Mouse (Mus musculus) CH12.LX (cell line): Measurements from ENCODE around the gene Slc45a1. TPM values are rescaled to one million over a fixed set of nuclear protein-coding genes. Genes with fewer than 3 reads are reported as not detected.

Experiments
- DNase-seq: peaks from one replicate; pipeline ENCODE4 v3.0.0-alpha.2; 2013; ENCODE audit errors: extremely low read depth
- H3K27ac ChIP-seq: 2 replicates; pipeline ENCODE4 v1.5.1; 2012; ENCODE audit warnings: low read depth, mild to moderate bottlenecking, control low read depth, moderate library complexity; ENCODE audit not compliant: insufficient read depth
- H3K27me3 ChIP-seq: replicated peaks from 2 replicates; pipeline ENCODE3; 2012; ENCODE audit warnings: inconsistent platforms
- H3K36me3 ChIP-seq, 2 experiments: replicated peaks in 1 of 2; 2 replicates each; pipeline versions ENCODE3 to v1.6.1; 2012; ENCODE audit warnings: inconsistent platforms in 1 of 2, low read length in 1 of 2, mild to moderate bottlenecking in 1 of 2, mixed read lengths in 1 of 2, moderate library complexity in 1 of 2; ENCODE audit not compliant: control insufficient read depth in 1 of 2, insufficient read depth in 1 of 2
- H3K4me1 ChIP-seq, 2 experiments: 2 replicates each; pipeline ENCODE4 v1.6.1; 2012; ENCODE audit warnings: inconsistent platforms in 1 of 2, moderate library complexity in 1 of 2; ENCODE audit not compliant: insufficient read depth in 2 of 2, control insufficient read depth in 1 of 2
- H3K4me2 ChIP-seq: 2 replicates; pipeline ENCODE4 v1.6.1; 2012; ENCODE audit warnings: low read depth, mild to moderate bottlenecking, control low read depth; ENCODE audit not compliant: poor library complexity, insufficient read depth, severe bottlenecking
- H3K4me3 ChIP-seq, 3 experiments: fragments of 150-350 bp in 1 of 3; sonication (generic) in 1 of 3; replicated peaks in 1 of 3; 2 replicates each; pipeline versions ENCODE3 to v1.5.1; 2011 to 2012; ENCODE audit warnings: low read depth in 2 of 3, low read length in 2 of 3, mild to moderate bottlenecking in 2 of 3, moderate library complexity in 2 of 3, control low read depth in 1 of 3, improper control_type of control experiment in 1 of 3, inconsistent platforms in 1 of 3, mixed read lengths in 1 of 3; ENCODE audit not compliant: poor library complexity in 1 of 3
- H3K79me2 ChIP-seq: replicated peaks from 2 replicates; pipeline ENCODE4 v1.6.1; 2012; ENCODE audit warnings: mild to moderate bottlenecking, moderate library complexity; ENCODE audit not compliant: control insufficient read depth, poor library complexity, insufficient read depth, severe bottlenecking; ENCODE audit errors: extremely low read depth
- H3K9ac ChIP-seq: 2 replicates; pipeline ENCODE4 v1.6.1; 2012; ENCODE audit warnings: low read depth, mild to moderate bottlenecking, control low read depth, moderate library complexity; ENCODE audit not compliant: insufficient read depth
- H3K9me3 ChIP-seq: replicated peaks from 2 replicates; pipeline ENCODE3; 2012; ENCODE audit warnings: low read length, inconsistent platforms, mixed read lengths
- BHLHE40 ChIP-seq: IDR thresholded peaks from 2 replicates; pipeline ENCODE4 v1.6.1; 2011; ENCODE audit warnings: mild to moderate bottlenecking, low read depth, low read length, improper control_type of control experiment
- CHD1 ChIP-seq: IDR thresholded peaks from 2 replicates; pipeline ENCODE4 v1.6.1; 2012; ENCODE audit warnings: low read depth, low read length, improper control_type of control experiment, inconsistent platforms
- E2F4 ChIP-seq: IDR thresholded peaks from 2 replicates; pipeline ENCODE4 v1.6.1; 2011; ENCODE audit warnings: low read depth, low read length, improper control_type of control experiment; ENCODE audit not compliant: insufficient replicate concordance
- EP300 ChIP-seq: IDR thresholded peaks from 2 replicates; pipeline ENCODE4 v1.6.1; 2011; ENCODE audit warnings: low read length, improper control_type of control experiment
- IRF4 ChIP-seq: IDR thresholded peaks from 2 replicates; pipeline ENCODE4 v1.6.1; 2014; ENCODE audit warnings: low read depth, mild to moderate bottlenecking, inconsistent platforms, low read length, improper control_type of control experiment
- JUND ChIP-seq: conservative IDR thresholded peaks from 2 replicates; pipeline ENCODE4 v1.6.1; 2011; ENCODE audit warnings: low read depth, low read length, improper control_type of control experiment
- NELFE ChIP-seq: IDR thresholded peaks from 2 replicates; pipeline ENCODE4 v1.6.1; 2011; ENCODE audit warnings: low read depth, low read length, improper control_type of control experiment
- POLR2A ChIP-seq: IDR thresholded peaks from 2 replicates; pipeline ENCODE4 v1.6.1; 2011; ENCODE audit warnings: low read depth, mild to moderate bottlenecking, improper control_type of control experiment, low read length
- RAD21 ChIP-seq: IDR thresholded peaks from 2 replicates; pipeline ENCODE4 v1.6.1; 2011; ENCODE audit warnings: low read depth, mild to moderate bottlenecking, low read length, improper control_type of control experiment, moderate library complexity
- SIN3A ChIP-seq: IDR thresholded peaks from 2 replicates; pipeline ENCODE4 v1.6.1; 2012; ENCODE audit warnings: low read length, improper control_type of control experiment, inconsistent platforms
- TCF12 ChIP-seq: IDR thresholded peaks from 2 replicates; pipeline ENCODE4 v1.6.1; 2014; ENCODE audit warnings: low read depth, mild to moderate bottlenecking, inconsistent platforms, low read length, improper control_type of control experiment
- UBTF ChIP-seq: IDR thresholded peaks from 2 replicates; pipeline ENCODE4 v1.6.1; 2012; ENCODE audit warnings: low read depth, mild to moderate bottlenecking, inconsistent platforms, low read length, improper control_type of control experiment, moderate library complexity
- ZNF384 ChIP-seq: IDR thresholded peaks from 2 replicates; pipeline ENCODE4 v1.6.1; 2012; ENCODE audit warnings: low read depth, low read length, improper control_type of control experiment, inconsistent platforms
- dilution Hi-C: fragments of 300-500 bp; cut with MboI; formaldehyde crosslinking; loops from 2 replicates; pipeline ENCODE4 v1.14.3; 2020; ENCODE audit warnings: low sequenced_read_pairs; ENCODE audit not compliant: extremely low pct_unique_long_range_greater_than_20kb, extremely low pct_ligation_motif_present
- in situ Hi-C: fragments of 300-500 bp; cut with MboI; formaldehyde crosslinking; loops from 3 replicates; pipeline ENCODE4 v1.14.3; 2019; ENCODE audit warnings: low sequenced_read_pairs, low pct_ligation_motif_present, low pct_unique_long_range_greater_than_20kb, mixed read lengths
- polyA plus RNA-seq: library from polyadenylated mRNA; unstranded; fragments of >175 nt; gene quantifications from 2 replicates; pipeline ENCODE4 v1.2.1, GENCODE M21; 2012; ENCODE audit warnings: low read depth; ENCODE audit not compliant: insufficient read length
- total RNA-seq, 2 experiments: library from RNA; depleted of rRNA; stranded (reverse); fragments of 300-350 nt in 1 of 2; fragments of >200 nt in 1 of 2; gene quantifications; 2 replicates each; pipeline ENCODE4 v1.2.3; 2012 to 2014

Slc45a1 gene
- total and polyA plus RNA-seq, 3 experiments = not detected

GRCm38 (mm10) chr4:150592087-150592486, 59.9 kb downstream of the Slc45a1 start:
- no peak overlapping the region for H3K4me3 ChIP-seq
- H3K4me1 ChIP-seq = peaks cover 0 to 40% of the 10 kb centered on the region in 2 experiments; a peak in 2 of 4 replicates
- H3K79me2 ChIP-seq = peaks cover 4% of the 10 kb centered on the region; the same call in 1 of the 2 replicates
- no peak for DNase-seq
- H3K36me3 ChIP-seq = peaks cover 0 to 41% of the 10 kb centered on the region in 2 experiments
- dilution Hi-C loops = no loop called here
- H3K4me2 ChIP-seq = no peak overlapping the region
- H3K27ac ChIP-seq = no peak overlapping the region
- H3K27me3 ChIP-seq = no peaks in the 10 kb centered on the region
- no peak for TF ChIP-seq IRF4
- TF ChIP-seq E2F4 = no peak
- no peak for TF ChIP-seq UBTF
- TF ChIP-seq, all 38 proteins: peak for 0
- H3K9ac ChIP-seq = no peak overlapping the region
- in situ Hi-C loops = no loop called here
- no peaks in the 10 kb centered on the region for H3K9me3 ChIP-seq

GRCm38 (mm10) chr4:150591602-150592001, 60.4 kb downstream of the Slc45a1 start:
- TF ChIP-seq RAD21 = no peak
- TF ChIP-seq EP300 = no peak
- TF ChIP-seq ZNF384 = no peak
- no peak for TF ChIP-seq BHLHE40
- no peak for TF ChIP-seq POLR2A
- TF ChIP-seq JUND = no peak
- no peak for TF ChIP-seq NELFE
- TF ChIP-seq SIN3A = no peak
- TF ChIP-seq TCF12 = no peak
- TF ChIP-seq, all 38 proteins: peak for 0
- Histone ChIP-seq H3K9me3 (no peaks in the 10 kb centered on the region), H3K4me3 (no peak overlapping the region), H3K79me2 (peaks cover 4% of the 10 kb centered on the region; the same call in 1 of the 2 replicates), H3K9ac (no peak overlapping the region), H3K36me3 (peaks cover 0 to 40% of the 10 kb centered on the region in 2 experiments), H3K27me3 (no peaks in the 10 kb centered on the region), H3K4me2 (no peak overlapping the region), H3K4me1 (peaks cover 0 to 42% of the 10 kb centered on the region in 2 experiments; a peak in 2 of 4 replicates), H3K27ac (no peak overlapping the region)
- in situ Hi-C loops (no loop called here), dilution Hi-C loops (no loop called here)
- DNase-seq = no peak

- H3K36me3 ChIP-seq = peaks cover 0 to 36% of the 10 kb centered on the region in 2 experiments
- no peaks in the 10 kb centered on the region for H3K9me3 ChIP-seq
- in situ Hi-C loops = no loop called here
- H3K9ac ChIP-seq = no peak overlapping the region
- H3K4me2 ChIP-seq = no peak overlapping the region
- no peak for TF ChIP-seq CHD1
- no peak overlapping the region for H3K4me3 ChIP-seq
- H3K27me3 ChIP-seq = no peaks in the 10 kb centered on the region
- dilution Hi-C loops = no loop called here
- peaks cover 0 to 48% of the 10 kb centered on the region in 2 experiments; a peak in 2 of 4 replicates for H3K4me1 ChIP-seq
- no peak for DNase-seq
- peaks cover 4% of the 10 kb centered on the region; the same call in 1 of the 2 replicates for H3K79me2 ChIP-seq
- no peak overlapping the region for H3K27ac ChIP-seq
These were observed 61.2 kb downstream of the Slc45a1 start for GRCm38 (mm10) chr4:150590621-150591282.
